Mouse (Mus musculus) midbrain, embryonic 11.5 days (tissue): ENCODE results near the gene Mex3a. TPM values are rescaled to one million over a fixed set of nuclear protein-coding genes. Genes with fewer than 3 reads are reported as not detected.

Experiments
- ATAC-seq: fragments of 200-750 bp; cut with Nextera tagmentation; 2 replicates; pipeline ENCODE4 v1.8.0; 2017; ENCODE audit warnings: moderate TSS enrichment, moderate library complexity; ENCODE audit not compliant: low FRiP score
- DNase-seq: peaks from one replicate; pipeline ENCODE4 v3.0.0; 2015; ENCODE audit warnings: low spot score; ENCODE audit errors: missing footprints
- H3K27ac ChIP-seq: fragments of 300-500 bp; sonication (generic); 2 replicates; pipeline ENCODE4 v1.5.1; 2014; ENCODE audit warnings: low read depth, low read length
- H3K27me3 ChIP-seq: fragments of 300-500 bp; sonication (generic); 2 replicates; pipeline ENCODE4 v1.6.1; 2014; ENCODE audit warnings: mild to moderate bottlenecking, low read length, moderate library complexity, mixed read lengths; ENCODE audit not compliant: control insufficient read depth, insufficient read depth
- H3K36me3 ChIP-seq: fragments of 300-500 bp; sonication (generic); 2 replicates; pipeline ENCODE4 v1.6.1; 2014; ENCODE audit warnings: mild to moderate bottlenecking, low read length, moderate library complexity, mixed read lengths; ENCODE audit not compliant: control insufficient read depth, insufficient read depth
- H3K4me1 ChIP-seq: fragments of 300-500 bp; sonication (generic); 2 replicates; pipeline ENCODE4 v1.6.1; 2014; ENCODE audit warnings: low read length; ENCODE audit not compliant: control insufficient read depth, insufficient read depth
- H3K4me2 ChIP-seq: fragments of 300-500 bp; sonication (generic); 2 replicates; pipeline ENCODE4 v1.6.1; 2014; ENCODE audit warnings: mild to moderate bottlenecking, moderate library complexity
- H3K4me3 ChIP-seq: fragments of 300-500 bp; sonication (generic); 2 replicates; pipeline ENCODE4 v1.5.1; 2014; ENCODE audit warnings: low read depth, low read length
- H3K9ac ChIP-seq: fragments of 300-500 bp; sonication (generic); 2 replicates; pipeline ENCODE4 v1.6.1; 2014; ENCODE audit warnings: low read length
- H3K9me3 ChIP-seq: fragments of 300-500 bp; sonication (generic); 2 replicates; pipeline ENCODE4 v1.6.1; 2016; ENCODE audit warnings: low read length; ENCODE audit not compliant: control insufficient read depth
- WGBS: fragments of 180-500 bp; shearing (Covaris S2); extraction: QIAGEN DNeasy Blood & Tissue Kit; methylation state at CpG from one replicate; pipeline ENCODE4 v1.1.7; 2014; 5-methylcytosine and 5-hydroxymethylcytosine counted together
- microRNA counts: library from miRNA; unstranded; fragments of <30 nt; microRNA quantifications from one replicate; lab custom pipeline; 2015
- microRNA-seq: library from miRNA; unstranded; fragments of <30 nt; microRNA quantifications from one replicate; pipeline ENCODE4, GENCODE M21; 2017
- polyA plus RNA-seq: library from polyadenylated mRNA; unstranded; fragments of >200 nt; fragmentation: Nextera tagmentation; extraction: Ambion mirVana; gene quantifications from 2 replicates; pipeline ENCODE4 v1.2.1, GENCODE M21; 2014

Gene Mex3a
- polyA plus RNA-seq, 1 experiment from 2014 or later, result 44.5 TPM

DNA sequence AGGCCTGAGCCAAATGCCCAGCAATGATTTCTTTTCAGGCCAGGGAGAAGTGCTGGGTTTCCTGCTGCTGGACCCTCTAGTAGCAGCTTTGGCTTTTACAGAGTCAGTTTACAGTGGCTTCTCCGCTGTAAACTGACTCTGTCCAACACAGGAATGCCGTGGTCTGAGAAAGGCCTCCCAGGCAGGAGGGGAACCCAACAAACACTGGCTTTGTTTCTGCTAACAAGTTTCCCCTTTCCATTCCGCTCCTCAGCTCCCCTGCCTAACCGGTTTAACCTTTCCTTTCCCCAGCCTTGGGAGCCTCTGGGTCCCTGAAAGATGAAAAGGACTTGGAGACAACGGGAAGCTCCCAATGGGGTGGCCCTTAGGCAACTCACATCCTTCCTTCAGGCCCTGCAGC lies 58.1 kb downstream of the Mex3a start:
- no peak for ATAC-seq
- H3K9me3 ChIP-seq, result no peaks in the 10 kb centered on the region
- 0 out of 2 replicates have a peak overlapping the region, but pooled peaks have one; percentile 5 for H3K9ac ChIP-seq
- peaks cover 15% of the 10 kb centered on the region for H3K36me3 ChIP-seq
- H3K27me3 ChIP-seq, result no peaks in the 10 kb centered on the region
- H3K27ac ChIP-seq, result no peak overlapping the region
- 36% methylated on average over 5 of the region's 5 CpGs for WGBS
- DNase-seq, result no peak
- H3K4me3 ChIP-seq, result no peak overlapping the region
- H3K4me2 ChIP-seq, result no peak overlapping the region
- H3K4me1 ChIP-seq, result peaks cover 3% of the 10 kb centered on the region

MicroRNAs within 50 kb of the gene (microRNA counts, 519-probe panel; counts per million panel counts)
- microRNA mmu-miR-1905 (lab: Ali Mortazavi, UCI), result not detected

Small RNAs within 50 kb of the gene (microRNA-seq; reads per million reads assigned to microRNA genes)
- gene Mir1905, result 0.57 reads per million

Other genes with a start within 250 kb of the Mex3a start
- 0.11 TPM in 1 of 2 replicates, not detected in the other for gene Gm38392, start 245.2 kb upstream of the Mex3a start, polyA plus RNA-seq
- gene Tsacc, start 235.4 kb upstream of the Mex3a start, polyA plus RNA-seq, result 7.5 and 7.9 TPM in 2 replicates
- 746 and 783 TPM in 2 replicates for gene Cct3, start 235.3 kb upstream of the Mex3a start, polyA plus RNA-seq
- 70.2 and 73.7 TPM in 2 replicates for gene Glmp, start 207.4 kb upstream of the Mex3a start, polyA plus RNA-seq
- gene Tmem79, start 196.2 kb upstream of the Mex3a start, polyA plus RNA-seq, result 0.90 and 1.4 TPM in 2 replicates
- 45.8 and 46.8 TPM in 2 replicates for gene Smg5, start 196.1 kb upstream of the Mex3a start, polyA plus RNA-seq
- 0.15 and 0.29 TPM in 2 replicates for gene Paqr6, start 167.8 kb upstream of the Mex3a start, polyA plus RNA-seq
- gene Bglap3, start 159.7 kb upstream of the Mex3a start, polyA plus RNA-seq, result 0.08 and 0.12 TPM in 2 replicates
- gene Bglap2, start 153.7 kb upstream of the Mex3a start, polyA plus RNA-seq, result not detected in 2 replicates
- 0.48 TPM in 1 of 2 replicates, not detected in the other for gene Bglap, start 147.9 kb upstream of the Mex3a start, polyA plus RNA-seq
- gene Pmf1, start 122.1 kb upstream of the Mex3a start, polyA plus RNA-seq, result 128 and 132 TPM in 2 replicates
- 20.8 and 22.3 TPM in 2 replicates for gene Slc25a44, start 107.3 kb upstream of the Mex3a start, polyA plus RNA-seq
- 6.3 and 6.8 TPM in 2 replicates for gene Sema4a, start 71.2 kb upstream of the Mex3a start, polyA plus RNA-seq
- gene Lmna, start 22.4 kb upstream of the Mex3a start, polyA plus RNA-seq, result 17.9 and 21.2 TPM in 2 replicates
- gene Rab25, start 15.9 kb downstream of the Mex3a start, polyA plus RNA-seq, result 0.25 and 0.86 TPM in 2 replicates
- gene Lamtor2, start 20.7 kb downstream of the Mex3a start, polyA plus RNA-seq, result 87.2 and 103 TPM in 2 replicates
- gene Ubqln4, start 21.4 kb downstream of the Mex3a start, polyA plus RNA-seq, result 72.4 and 73.0 TPM in 2 replicates
- gene Ssr2, start 43.5 kb downstream of the Mex3a start, polyA plus RNA-seq, result 154 and 157 TPM in 2 replicates
- 99.0 and 117 TPM in 2 replicates for gene Arhgef2, start 73.6 kb downstream of the Mex3a start, polyA plus RNA-seq
- gene Rxfp4, start 120.7 kb downstream of the Mex3a start, polyA plus RNA-seq, result 0.14 TPM in 1 of 2 replicates, not detected in the other
- gene Khdc4, start 153.4 kb downstream of the Mex3a start, polyA plus RNA-seq, result 107 and 109 TPM in 2 replicates
- 43.8 and 48.8 TPM in 2 replicates for gene Rit1, start 184.4 kb downstream of the Mex3a start, polyA plus RNA-seq
- 178 and 180 TPM in 2 replicates for gene Syt11, start 242.8 kb downstream of the Mex3a start, polyA plus RNA-seq